Mouse (Mus musculus): Measurements from ENCODE around the gene Slc5a5.

Gene Slc5a5

GRCm38 (mm10) chr8:70892022-70892895 is at the start of gene Slc5a5:
Gene Slc5a5 (minus strand): TSS chr8:70892757.
- DNase-seq (ENCODE audit: low spot score in 2 of 2), result no peak

- DNase-seq (ENCODE audit: low spot score in 2 of 2), result peak in 1 of 2 experiments; percentile 19
Observed at GRCm38 (mm10) chr8:70941478-70941877, 48.9 kb upstream of the Slc5a5 start.

- no peak for DNase-seq (ENCODE audit: low spot score in 2 of 2)
Observed at GRCm38 (mm10) chr8:70937200-70937599, 44.6 kb upstream of the Slc5a5 start.

- DNase-seq (ENCODE audit: low spot score in 2 of 2), result no peak
Observed at GRCm38 (mm10) chr8:70934786-70935185, 42.2 kb upstream of the Slc5a5 start.

- no peak for DNase-seq (ENCODE audit: low spot score in 2 of 2)
Observed at GRCm38 (mm10) chr8:70933036-70933435, 40.5 kb upstream of the Slc5a5 start.

GRCm38 (mm10) chr8:70931731-70932130 is 39.2 kb upstream of the Slc5a5 start:
- no peak for DNase-seq (ENCODE audit: low spot score in 2 of 2)

GRCm38 (mm10) chr8:70928778-70929322 is 36.3 kb upstream of the Slc5a5 start:
- no peak for DNase-seq (ENCODE audit: low spot score in 2 of 2)

GRCm38 (mm10) chr8:70928096-70928495 is 35.5 kb upstream of the Slc5a5 start:
- no peak for DNase-seq (ENCODE audit: low spot score in 2 of 2)

GRCm38 (mm10) chr8:70926396-70926795 is 33.8 kb upstream of the Slc5a5 start:
- peak in 1 of 2 experiments; percentile 30 for DNase-seq (ENCODE audit: low spot score in 2 of 2)

- no peak for DNase-seq (ENCODE audit: low spot score in 2 of 2)
Observed at GRCm38 (mm10) chr8:70925754-70926153, 33.2 kb upstream of the Slc5a5 start.

GRCm38 (mm10) chr8:70924151-70924550 is 31.6 kb upstream of the Slc5a5 start:
- no peak for DNase-seq (ENCODE audit: low spot score in 2 of 2)

- DNase-seq (ENCODE audit: low spot score in 2 of 2), result no peak
Observed at GRCm38 (mm10) chr8:70920049-70920922, 27.7 kb upstream of the Slc5a5 start.

GRCm38 (mm10) chr8:70914704-70915103 is 22.1 kb upstream of the Slc5a5 start:
- DNase-seq (ENCODE audit: low spot score in 2 of 2), result no peak

GRCm38 (mm10) chr8:70913523-70913922 is 21.0 kb upstream of the Slc5a5 start:
- DNase-seq (ENCODE audit: low spot score in 2 of 2), result no peak

- no peak for DNase-seq (ENCODE audit: low spot score in 2 of 2)
Observed at GRCm38 (mm10) chr8:70912955-70913354, 20.4 kb upstream of the Slc5a5 start.

GRCm38 (mm10) chr8:70911596-70911995 is 19.0 kb upstream of the Slc5a5 start:
- DNase-seq (ENCODE audit: low spot score in 2 of 2), result no peak

- DNase-seq (ENCODE audit: low spot score in 2 of 2), result no peak
Observed at GRCm38 (mm10) chr8:70907518-70907917, 15.0 kb upstream of the Slc5a5 start.

- DNase-seq (ENCODE audit: low spot score in 2 of 2), result peak; percentile 77 to 83
Observed at GRCm38 (mm10) chr8:70905831-70906736, 13.5 kb upstream of the Slc5a5 start, which contains the start of gene Map1s. Gene Map1s (plus strand): TSS chr8:70905932.

GRCm38 (mm10) chr8:70905463-70905830 is 12.9 kb upstream of the Slc5a5 start:
- no peak for DNase-seq (ENCODE audit: low spot score in 2 of 2)

GRCm38 (mm10) chr8:70904532-70904931 is 12.0 kb upstream of the Slc5a5 start:
- no peak for DNase-seq (ENCODE audit: low spot score in 2 of 2)

- DNase-seq (ENCODE audit: low spot score in 2 of 2), result no peak
Observed at GRCm38 (mm10) chr8:70903582-70903981, 11.0 kb upstream of the Slc5a5 start.

All from frontal cortex, postnatal 36 days (tissue).